Mouse (Mus musculus): ENCODE data around the gene Ttc13. TPM values are rescaled to one million over a fixed set of nuclear protein-coding genes. Genes with fewer than 3 reads are reported as not detected.
A peak's percentile ranks its signal among the peaks of the same experiment; 100 is the strongest.

The Ttc13 gene
- total RNA-seq, 2 experiments from 2014 or later, result 14.9 to 17.6 TPM

DNA sequence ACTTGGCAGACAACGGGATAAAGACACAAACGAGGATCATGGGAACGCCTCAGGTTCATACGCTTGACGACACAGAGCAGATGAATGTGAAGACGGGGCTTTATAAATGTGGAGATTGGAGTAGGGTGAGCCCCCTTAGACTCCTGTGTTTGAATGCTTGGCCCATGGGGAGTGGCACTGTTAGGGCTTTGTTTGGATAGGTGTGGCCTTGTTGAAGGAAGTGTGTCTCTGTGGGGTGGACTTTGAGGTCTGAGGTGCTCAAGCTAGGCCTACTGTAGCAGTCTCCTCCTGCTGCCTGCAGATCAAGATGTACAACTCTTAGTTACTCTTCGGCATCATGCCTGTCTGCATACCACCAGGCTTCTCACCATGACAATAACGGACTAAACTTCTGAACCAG, 16.0 kb downstream of the Ttc13 start:
- no peak for DNase-seq (ENCODE audit: low spot score)
- intact Hi-C loops (cut with DNase I), result no loop called here

DNA sequence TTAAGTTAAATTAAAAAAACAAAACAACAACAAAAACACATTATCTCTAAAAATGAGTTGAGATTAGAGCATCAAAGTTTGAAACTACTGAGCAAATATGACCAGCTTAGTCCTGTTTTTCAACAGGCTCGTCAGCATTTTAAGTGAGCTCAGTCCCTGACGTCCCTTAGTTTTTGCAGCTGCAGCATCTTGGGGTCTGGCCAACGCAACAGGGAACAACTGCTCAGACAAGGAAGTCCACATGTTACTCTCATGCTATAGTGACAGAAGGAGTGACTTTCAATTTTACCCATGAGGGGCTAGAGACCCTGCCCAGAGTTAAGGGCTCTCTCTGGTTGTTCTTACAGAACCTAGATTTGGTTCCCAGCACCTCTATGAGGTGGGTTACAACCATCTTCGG, 17.4 kb downstream of the Ttc13 start:
- intact Hi-C loops (cut with DNase I), result no loop called here
- no peak for DNase-seq (ENCODE audit: low spot score)

DNA sequence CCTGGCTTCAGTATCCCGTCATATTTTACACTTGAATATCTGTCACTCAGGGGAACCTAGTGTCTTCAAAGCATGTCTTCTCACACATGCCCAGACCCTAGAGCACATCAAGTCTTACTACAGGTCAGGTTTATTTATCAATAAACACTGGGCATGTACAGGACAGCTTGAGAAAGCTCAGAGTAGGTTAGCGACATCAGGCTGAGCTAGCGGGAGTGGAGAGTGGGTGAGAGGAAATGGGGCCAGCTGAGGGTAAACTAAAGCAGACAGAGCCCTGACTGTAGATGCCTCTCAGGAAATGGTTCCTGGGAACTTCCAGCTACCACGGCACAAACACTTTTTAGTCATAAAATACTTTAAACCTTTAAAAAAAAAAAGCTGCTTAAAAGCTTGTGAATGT, 18.3 kb downstream of the Ttc13 start:
- no peak for DNase-seq (ENCODE audit: low spot score)
- intact Hi-C loops (cut with DNase I), result no loop called here

DNA sequence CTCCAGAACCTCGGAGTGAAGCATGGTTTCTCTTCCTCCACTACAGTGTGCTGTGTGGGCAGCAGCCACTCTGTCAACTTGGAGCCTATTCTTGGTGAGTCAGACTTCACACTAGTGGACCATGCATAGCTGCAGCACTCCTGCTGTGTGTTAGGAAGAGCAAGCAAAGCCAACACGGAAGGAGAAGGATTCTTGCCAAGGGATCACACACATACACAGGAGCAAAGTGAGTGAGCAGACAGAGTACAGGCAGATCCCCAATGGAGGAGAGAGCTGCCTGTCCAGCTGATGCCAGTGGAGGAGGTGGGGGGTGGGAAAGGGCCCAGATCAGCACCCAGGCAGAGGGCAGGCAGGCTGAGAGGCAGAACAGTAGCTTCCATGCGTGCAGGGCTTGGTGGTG, 19.6 kb downstream of the Ttc13 start:
- intact Hi-C loops (cut with DNase I), result no loop called here
- no peak for DNase-seq (ENCODE audit: low spot score)

DNA sequence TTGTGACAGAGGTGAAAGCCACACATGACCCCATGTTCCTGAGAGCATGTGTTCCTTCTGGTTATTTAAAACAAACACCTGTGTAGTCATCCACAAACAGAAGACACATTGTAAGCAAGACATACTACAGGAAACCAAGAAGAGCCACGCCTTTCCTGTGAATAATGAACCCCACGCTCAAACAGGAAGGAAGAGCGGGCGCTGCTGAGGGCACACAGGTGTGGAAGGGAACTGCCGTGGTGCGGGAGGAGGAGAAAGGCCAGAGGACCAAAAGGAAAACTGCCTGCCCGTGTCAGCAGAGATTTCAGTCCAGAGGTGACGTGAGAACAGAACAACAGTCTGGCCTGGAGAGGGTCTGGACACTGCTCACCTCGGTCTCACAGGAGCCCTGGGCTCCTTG, 20.8 kb downstream of the Ttc13 start:
- no peak for DNase-seq (ENCODE audit: low spot score)
- intact Hi-C loops (cut with DNase I), result no loop called here

DNA sequence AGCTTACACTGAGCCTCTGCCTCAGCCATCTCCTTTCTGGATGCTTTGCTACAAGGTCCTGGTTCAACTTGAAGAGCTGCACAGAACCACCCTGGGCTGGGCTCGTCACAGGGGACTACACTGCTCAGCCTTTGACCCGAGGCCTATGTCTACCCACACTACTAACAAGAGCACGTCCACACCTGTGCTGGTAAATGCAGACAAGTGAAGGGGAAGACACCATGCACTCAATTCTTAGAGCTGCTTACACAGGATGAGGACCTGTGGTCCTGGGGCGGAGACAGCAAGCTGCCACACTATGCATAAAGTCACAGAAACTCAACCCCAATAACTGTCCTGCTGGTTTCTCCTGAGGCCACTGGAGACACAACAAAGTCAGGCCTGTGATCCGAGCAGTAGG, 21.5 kb downstream of the Ttc13 start:
- intact Hi-C loops (cut with DNase I), result no loop called here
- DNase-seq (ENCODE audit: low spot score), result no peak

DNA sequence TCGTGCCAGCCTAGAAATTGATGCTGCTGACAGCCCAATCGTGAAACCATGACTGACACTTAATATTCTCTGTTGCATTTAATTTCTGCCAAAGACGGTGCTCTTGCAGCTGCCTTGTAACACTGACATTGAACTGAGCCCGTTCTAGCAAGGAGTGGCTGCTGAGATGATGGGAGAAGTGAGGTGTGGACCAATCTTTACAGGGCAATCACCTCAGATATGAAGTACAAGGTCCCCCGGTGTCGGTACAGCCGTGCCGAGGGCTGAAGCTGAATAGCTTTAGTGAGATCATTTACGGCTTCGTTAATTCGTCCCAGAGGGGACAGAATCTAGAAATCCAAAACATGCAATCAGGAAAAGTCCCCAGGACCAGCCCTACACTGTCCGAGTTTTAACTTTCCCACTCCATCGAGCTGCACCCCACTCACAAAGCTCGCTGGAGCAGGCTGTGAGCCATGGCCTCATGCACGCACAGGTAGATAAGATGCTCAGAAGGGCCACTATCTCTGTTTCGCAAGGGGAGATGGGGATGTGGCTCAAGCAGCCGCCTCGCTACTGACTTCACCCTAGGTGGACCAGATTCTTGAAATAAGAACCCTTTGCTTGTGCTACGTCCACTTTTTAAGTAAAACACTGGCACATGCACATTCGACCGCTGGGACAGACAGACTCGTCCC, 26.2 kb downstream of the Ttc13 start:
- intact Hi-C loops (cut with DNase I), result no loop called here
- no peak for DNase-seq (ENCODE audit: low spot score)

DNA sequence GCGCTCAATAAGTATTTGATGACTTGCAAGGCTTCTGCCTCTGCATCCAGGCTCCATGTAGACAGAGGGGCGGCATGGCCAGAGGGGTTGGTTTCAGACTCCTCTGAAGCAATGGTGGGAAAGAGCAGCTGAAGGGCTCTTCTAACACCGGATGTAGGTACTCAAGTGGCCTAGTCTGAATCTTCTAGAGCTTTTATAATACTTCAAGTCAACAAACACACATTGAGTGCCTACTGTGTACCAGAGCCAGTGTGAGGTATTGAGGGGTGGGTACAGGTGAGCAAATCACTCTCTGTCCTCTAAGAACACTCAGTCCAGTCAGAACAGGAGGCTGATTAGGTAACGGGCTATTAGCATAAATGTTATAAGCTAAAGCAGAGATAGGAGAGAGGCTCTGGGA, 30.1 kb downstream of the Ttc13 start:
- DNase-seq (ENCODE audit: low spot score), result no peak
- intact Hi-C loops (cut with DNase I), result no loop called here

DNA sequence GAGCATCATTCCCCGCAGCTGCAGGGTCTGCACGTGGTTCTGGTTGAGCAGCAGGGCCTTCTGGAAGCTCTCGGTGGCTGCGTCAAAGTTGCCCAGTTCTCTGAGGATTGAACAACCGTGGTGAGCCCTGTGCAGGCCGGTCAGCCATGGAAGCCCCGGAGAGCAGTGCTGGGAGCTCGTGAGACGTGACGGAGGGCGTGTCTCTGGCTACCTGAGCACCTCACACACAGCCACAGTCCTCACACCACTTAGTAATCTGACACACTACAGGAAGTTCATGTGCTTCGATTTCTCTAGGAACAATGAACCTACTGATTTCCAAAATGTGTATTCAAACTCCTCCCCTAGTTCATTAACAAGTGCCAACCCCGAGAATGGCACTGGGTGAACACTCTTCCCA, 32.9 kb downstream of the Ttc13 start:
- intact Hi-C loops (cut with DNase I), result no loop called here
- DNase-seq (ENCODE audit: low spot score), result no peak

DNA sequence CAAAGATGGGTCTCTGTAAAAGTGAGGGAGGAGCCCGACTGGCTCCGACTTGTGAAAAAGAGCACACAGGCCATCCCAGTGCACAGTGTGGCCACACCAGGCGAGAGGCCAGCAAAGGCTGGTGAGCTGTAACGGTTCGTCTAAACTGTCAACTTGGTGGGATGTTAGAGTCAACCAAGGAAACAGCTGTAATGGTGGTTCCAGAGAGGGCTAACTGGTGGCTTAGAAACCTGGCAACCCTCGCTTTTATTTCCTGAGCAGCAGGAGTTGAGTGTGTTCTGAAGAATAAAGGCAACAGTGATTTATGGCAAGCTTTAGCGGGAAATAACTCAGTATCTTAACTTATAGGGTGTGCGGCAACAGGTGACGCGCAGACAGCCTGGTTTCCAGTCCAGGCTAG, 39.6 kb downstream of the Ttc13 start:
- intact Hi-C loops (cut with DNase I), result no loop called here
- DNase-seq (ENCODE audit: low spot score), result no peak

DNA sequence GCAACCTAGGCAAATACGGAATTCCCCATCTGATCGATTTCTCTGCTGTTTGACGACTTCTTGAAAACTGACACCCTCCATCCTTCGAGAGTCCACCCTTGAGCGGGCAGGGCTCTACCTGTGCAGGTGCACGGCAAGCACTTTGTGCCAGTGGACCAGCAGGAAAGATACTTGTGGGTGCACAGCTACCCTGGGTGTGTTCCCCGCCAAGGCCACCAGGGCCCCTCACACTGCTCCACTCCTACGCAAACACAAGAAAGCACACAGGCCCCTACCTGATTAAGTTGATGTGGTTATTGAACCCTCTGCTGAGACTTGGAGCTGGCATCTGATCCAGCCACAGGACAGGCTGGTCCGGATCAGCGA, 40.0 kb downstream of the Ttc13 start:
- DNase-seq (ENCODE audit: low spot score), result no peak
- intact Hi-C loops (cut with DNase I), result no loop called here

DNA sequence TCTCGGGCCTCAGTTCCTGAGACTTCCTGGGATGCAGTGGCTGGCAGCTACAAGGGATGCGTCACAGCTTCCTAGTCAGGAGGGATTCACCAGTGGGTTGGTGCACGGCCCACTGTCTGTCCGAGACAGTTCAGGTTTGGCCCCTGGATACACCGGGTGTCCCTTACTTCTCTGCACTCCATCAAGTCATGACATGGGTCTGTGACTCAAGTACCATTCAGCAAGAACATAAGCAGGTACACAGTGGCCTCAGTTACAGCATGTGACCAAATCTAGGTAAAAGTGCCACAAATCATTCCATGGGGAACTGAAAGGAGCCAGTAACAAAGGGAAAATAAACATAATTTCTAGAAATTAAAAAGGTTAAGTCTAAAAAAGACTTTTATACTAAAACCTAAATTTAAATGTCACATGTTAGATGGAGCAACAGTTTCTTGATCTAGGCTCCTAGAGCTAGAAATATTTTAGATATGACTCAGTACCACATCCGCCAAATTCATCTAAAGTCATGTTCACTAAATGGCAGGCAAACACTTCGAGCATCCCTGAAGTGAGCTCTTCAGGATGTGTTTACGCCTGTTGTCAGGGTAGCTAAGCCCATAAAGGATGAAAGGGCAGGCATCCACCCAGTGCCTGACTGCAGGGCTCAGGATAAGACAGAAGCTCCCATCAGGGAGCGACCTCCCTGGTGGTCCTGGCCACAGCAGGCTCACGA, 40.5 kb downstream of the Ttc13 start:
- intact Hi-C loops (cut with DNase I), result no loop called here
- DNase-seq (ENCODE audit: low spot score), result no peak

DNA sequence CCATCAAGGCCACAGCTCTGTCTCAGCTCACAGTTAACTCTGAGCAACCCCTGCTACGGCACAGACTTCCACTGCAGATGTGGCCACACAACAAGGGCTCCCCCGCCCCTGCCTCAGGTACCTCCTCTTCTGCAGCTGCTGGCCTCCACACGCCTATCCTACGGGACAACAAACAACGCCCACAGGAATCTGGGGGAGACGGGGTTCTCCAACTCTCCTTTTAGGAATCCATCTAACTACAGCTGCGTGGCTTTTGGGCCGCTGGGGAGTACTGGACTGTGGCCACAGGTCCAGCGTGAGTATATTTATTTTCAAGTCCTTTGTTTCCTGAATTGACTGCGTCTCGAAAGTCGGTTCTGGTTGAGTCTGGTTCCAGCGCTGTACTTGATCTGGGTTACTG, 43.5 kb downstream of the Ttc13 start:
- intact Hi-C loops (cut with DNase I), result loop anchor here (10.0 kb wide), 1 partner anchor 283 kb away; no protein-coding TSS in a partner anchor
- DNase-seq (ENCODE audit: low spot score), result no peak

DNA sequence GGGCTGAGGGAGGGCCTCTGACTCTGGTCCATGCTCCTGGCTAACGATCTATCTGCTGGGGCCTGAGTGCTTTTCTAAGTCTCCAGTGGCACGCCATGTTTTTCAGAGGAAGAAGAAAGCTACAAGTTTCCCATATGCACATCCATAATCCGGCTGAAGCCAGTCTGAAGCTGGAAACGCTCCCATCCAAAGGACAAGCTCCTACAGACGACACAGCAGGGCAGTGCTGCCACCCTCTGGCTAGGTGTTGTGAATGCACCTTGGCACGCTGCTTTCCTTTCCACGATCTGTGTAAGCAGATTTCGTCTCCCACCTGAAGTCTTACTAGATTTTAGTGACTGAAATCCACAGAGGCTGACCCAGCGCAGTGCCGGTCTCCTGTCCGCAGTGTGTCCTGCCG, 44.3 kb downstream of the Ttc13 start:
- peak; percentile 44 for DNase-seq (ENCODE audit: low spot score)
- intact Hi-C loops (cut with DNase I), result loop anchor here (1.0 to 10.0 kb wide), 2 partner anchors 60 to 283 kb away; no protein-coding TSS in a partner anchor

DNA sequence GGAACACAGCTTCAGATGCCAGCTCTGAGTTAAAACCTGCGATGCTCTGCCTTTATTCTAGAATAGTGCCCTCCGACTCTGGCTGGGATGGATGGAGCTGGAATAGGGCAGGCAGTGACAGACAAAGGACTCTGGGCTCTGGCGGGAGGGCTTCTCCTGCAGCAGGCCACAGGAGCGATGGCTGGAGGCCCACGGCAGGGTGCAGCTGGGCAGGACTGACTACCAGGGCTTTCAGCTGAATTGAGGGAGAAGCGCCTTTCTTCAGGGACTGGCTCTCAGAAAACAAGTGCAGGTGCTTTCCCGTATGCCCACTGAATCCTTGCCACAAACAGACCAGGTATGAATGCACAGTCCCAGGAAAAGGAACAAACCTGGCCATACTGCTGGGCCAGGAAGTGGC, 44.7 kb downstream of the Ttc13 start:
- intact Hi-C loops (cut with DNase I), result loop anchor here (1.0 to 10.0 kb wide), 2 partner anchors 60 to 282 kb away; no protein-coding TSS in a partner anchor
- no peak for DNase-seq (ENCODE audit: low spot score)

DNA sequence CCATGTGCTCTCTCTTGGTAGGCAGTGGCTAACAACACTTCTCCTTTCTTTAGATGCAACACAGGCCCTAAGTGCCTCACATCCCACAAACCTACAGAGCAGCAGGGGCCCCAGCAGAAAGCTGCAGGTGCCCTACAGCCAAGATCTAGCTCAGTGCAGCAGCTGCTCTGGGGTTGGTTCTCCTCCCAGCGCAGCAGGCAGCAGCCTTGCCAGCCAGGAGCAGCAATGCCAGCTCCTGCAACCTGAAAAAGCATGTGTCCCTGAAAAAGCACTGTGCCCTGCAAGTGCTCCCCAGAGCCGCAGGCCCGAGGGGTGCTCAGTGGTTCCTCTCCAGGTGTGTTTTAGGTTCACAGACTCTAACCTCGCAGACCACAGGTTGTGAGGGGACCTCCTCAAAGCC, 45.1 kb downstream of the Ttc13 start:
- no peak for DNase-seq (ENCODE audit: low spot score)
- intact Hi-C loops (cut with DNase I), result loop anchor here (1.0 to 10.0 kb wide), 2 partner anchors 59 to 282 kb away; no protein-coding TSS in a partner anchor

DNA sequence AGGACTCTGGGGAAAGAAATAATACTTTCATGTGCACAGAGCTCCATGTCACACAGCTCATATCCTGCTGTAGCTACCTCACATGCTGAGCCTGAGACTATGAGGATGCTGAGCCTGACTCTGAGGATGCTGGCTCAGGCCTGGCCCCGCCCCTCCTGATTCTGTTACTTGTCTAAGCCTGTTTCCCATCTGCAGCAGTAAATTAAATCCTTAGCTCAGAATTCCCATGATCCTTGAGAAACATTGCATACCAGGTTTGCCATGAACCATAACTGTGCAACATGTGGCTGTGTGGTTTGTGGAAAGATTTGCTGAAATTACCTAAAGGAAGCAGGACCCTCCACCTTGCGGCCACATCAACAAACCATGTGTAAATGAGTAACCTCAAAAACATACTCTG, 49.4 kb downstream of the Ttc13 start:
- intact Hi-C loops (cut with DNase I), result loop anchor here (10.0 kb wide), 1 partner anchor 278 kb away; no protein-coding TSS in a partner anchor
- DNase-seq (ENCODE audit: low spot score), result no peak

DNA sequence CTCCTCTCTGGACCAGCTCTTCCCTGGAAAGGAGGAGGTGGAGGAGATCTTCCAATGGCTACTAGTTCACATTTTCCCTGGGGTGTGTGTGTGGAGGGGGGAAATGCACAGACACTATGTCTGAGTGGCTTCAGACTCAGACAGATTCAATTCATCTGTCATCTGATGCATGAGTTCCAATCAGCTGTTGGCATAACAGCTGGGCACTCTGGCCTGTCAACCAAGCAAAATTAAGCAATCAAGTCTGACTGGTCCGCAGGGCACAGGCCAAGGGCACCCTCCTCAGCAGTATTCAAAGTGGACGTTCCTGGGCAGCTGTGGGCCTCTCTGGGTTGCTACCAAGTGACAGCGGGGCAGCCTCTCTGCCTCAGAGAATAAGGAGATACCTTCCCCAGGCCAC, 53.0 kb downstream of the Ttc13 start:
- DNase-seq (ENCODE audit: low spot score), result no peak
- intact Hi-C loops (cut with DNase I), result no loop called here

DNA sequence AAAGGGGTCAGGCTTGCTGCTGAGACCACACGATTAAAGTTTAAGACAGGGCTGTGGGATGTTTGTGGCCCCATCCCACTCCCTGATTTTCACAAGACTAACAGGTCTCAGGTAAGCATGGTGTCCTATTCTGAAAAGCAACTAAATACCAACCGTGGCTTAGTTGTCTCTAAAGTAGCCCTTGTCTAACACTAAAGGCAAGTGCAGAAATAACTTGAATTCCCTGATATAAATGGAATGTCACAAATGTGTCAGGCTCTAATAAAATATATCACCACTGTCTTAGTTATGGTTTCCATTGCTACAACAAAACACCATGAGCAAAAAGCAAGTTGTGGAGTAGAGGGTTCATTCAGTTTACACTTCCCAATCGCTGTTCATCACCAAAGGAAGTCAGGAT, 57.4 kb downstream of the Ttc13 start:
- intact Hi-C loops (cut with DNase I), result no loop called here
- DNase-seq (ENCODE audit: low spot score), result no peak

DNA sequence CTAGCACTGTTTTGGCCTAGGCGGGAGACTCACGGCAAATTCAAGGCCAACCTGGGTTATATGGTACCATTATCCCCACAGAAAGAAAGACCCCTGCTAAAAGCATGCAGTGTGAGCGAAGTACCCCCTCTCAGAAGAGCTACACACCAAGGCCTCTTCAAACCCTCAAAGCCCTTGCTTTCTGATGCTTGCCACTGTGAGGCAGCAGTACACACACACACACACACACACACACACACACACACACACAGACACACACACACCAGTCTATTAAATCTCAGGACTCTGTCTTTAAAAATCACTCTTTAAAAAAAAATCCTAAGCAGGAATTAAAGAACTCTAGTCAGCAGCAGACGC, 57.9 kb downstream of the Ttc13 start:
- no peak for DNase-seq (ENCODE audit: low spot score)
- intact Hi-C loops (cut with DNase I), result no loop called here

DNA sequence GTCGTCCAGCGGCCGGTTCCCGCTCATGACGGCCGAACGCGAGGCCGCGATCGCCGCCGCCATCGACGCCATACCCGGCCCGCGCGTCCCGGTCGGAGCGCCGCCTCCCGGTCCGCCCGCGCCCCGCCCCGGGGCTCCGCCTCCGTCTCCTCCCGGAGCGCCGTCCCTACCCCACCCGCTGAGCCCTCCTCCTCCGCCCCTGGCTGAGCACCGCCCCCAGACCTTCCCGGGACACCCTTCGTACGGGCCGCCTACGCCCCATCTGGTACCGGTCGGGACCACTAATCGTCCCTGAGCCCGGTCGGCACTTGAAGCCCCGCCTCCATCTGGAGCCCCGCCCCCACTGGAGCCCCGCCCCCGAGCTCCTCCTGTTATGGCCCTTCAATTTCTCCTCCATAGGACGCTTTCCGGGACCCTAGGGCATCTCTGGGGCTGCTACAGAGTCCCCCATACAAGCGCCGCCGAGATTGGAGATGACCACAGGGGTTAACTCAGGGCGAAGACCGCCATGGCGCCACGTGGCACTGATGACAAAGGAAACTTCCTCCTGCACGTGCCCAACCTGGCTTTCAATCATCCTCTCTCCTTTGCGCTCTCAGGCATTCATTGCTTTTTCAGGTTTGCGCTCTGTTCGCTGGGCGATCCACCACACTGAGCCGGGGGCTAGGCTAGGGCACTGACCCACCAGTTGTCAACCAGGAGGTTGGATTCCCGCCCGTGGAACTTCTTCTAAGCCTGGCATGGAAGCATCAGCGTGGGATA, 58.5 kb downstream of the Ttc13 start, which contains the start of gene 2310022B05Rik:
Gene 2310022B05Rik (minus strand): TSS at position 258 of the 762 bp plus-strand sequence.
- intact Hi-C loops (cut with DNase I), result no loop called here
- DNase-seq (ENCODE audit: low spot score), result peak; percentile 87
